Mouse (Mus musculus) ES-E14 (cell line): Measurements from ENCODE around the gene Hnf1a.

Experiments
- CHD2 ChIP-seq: IDR thresholded peaks from 2 replicates; pipeline ENCODE4 v1.6.1; 2014; ENCODE audit warnings: mild to moderate bottlenecking, low read depth, low read length, inconsistent platforms
- HCFC1 ChIP-seq: IDR thresholded peaks from 2 replicates; pipeline ENCODE4 v1.6.1; 2012; ENCODE audit warnings: low read length, inconsistent platforms, borderline replicate concordance; ENCODE audit not compliant: insufficient read depth
- MAFK ChIP-seq: IDR thresholded peaks from 2 replicates; pipeline ENCODE4 v1.6.1; 2014; ENCODE audit warnings: mild to moderate bottlenecking, low read depth, low read length, inconsistent platforms; ENCODE audit not compliant: insufficient read depth
- ZNF384 ChIP-seq: IDR thresholded peaks from 2 replicates; pipeline ENCODE4 v1.6.1; 2012; ENCODE audit warnings: low read depth, low read length, inconsistent platforms

- no peak for TF ChIP-seq HCFC1
- no peak for TF ChIP-seq ZNF384
- TF ChIP-seq MAFK: peak; percentile 47; the same call in 1 of the 2 replicates
- TF ChIP-seq CHD2: no peak
Measured at GRCm38 (mm10) chr5:114915854-114916253, 55.0 kb downstream of the Hnf1a start.
